Mouse (Mus musculus) T-helper 2 cell (primary cell): ENCODE measurements around the gene Ndc1.
"Not testable (repeated sequence)": the region's sequence is repeated elsewhere in the genome, so short reads cannot be mapped to it uniquely, and the experiment has no call there.

Experiments used
- in situ Hi-C: fragments of 300-600 bp; cut with MboI, MseI; formaldehyde crosslinking; loops from one replicate; pipeline ENCODE4 v1.15.1; 2025; ENCODE audit warnings: high pct_unique_total_duplicates

The Ndc1 gene

DNA sequence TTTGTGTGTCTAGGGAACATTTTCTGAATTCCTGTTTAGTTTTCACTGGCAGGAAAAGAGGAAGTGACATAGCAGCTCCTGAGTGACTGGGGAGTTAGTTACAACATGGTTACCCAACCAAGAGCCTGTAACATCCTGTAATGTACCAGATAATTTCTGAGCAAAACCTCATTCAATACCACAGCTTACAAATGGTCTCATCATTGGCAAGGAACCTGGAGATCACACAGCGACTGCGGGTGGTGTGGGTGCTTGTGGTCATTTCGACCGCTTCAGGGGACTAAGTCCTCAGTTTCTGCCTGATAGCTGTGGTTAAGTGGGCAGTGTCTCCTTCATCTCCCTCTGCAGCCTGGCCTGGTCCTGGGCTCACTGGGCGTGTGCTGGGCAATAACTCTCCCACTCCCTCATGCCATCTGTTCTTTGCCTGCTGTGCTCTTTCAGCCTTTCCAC lies 3.4 kb upstream of the Ndc1 start:
- in situ Hi-C loops = no loop called here

DNA sequence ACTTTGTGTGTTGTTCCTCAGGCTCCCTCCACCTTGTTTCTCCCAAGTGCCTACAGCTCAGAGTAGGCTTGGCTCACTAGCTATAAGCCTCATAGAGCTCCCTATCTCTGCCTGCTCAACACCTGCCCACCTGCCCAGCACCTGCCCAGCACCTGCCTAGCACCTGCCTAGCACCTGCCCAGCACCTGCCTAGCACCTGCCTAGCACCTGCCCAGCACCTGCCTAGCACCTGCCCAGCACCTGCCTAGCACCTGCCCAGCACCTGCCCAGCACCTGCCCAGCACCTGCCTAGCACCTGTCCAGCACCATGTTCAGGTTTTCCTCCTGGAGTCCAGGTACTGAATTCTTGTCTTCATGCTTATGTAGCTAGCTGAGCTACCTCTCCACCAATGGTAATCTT lies 1.2 kb upstream of the Ndc1 start:
- in situ Hi-C loops = not testable (repeated sequence)

DNA sequence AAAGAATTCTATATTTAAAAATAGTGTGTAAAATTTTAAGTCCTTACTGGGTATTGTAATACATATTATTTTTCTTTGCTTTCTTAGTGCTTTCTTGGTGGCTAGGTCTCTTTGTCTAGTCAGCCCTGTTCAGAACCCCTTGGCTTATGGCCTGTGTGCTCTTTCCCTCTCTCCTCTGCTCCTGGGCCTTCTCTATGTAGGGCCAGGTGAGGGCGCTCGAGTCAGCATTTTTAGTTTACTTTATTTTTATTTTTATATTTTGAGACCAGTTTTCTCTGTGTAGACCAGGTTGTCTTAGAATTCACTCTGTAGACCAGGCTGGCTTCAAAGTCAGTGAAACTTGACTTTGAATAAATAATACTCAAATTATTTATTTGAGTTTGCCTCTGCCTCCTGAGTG lies 4.7 kb downstream of the Ndc1 start:
- in situ Hi-C loops = no loop called here

DNA sequence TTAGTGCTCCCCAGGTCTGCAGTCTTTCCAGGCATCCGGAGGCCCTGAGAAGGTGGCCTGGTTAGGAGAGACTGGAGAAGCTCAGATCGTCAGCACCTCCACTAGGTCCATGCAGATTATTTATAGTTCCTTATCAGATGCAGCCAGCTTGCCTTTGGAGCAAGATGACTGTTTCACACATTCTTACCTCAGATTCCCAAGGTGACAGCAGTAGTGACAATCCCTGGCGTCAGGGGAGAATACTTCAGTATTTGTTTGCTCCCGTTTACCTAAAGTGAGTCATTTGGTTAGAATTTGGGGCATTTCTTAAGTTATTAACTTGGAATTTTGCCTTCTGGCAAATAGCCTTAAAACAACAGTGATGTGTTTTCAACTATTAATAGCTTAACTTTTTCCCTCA lies 7.1 kb downstream of the Ndc1 start:
- in situ Hi-C loops = loop anchor here (25.0 kb wide), 1 partner anchor 987 kb away; no protein-coding TSS in a partner anchor

DNA sequence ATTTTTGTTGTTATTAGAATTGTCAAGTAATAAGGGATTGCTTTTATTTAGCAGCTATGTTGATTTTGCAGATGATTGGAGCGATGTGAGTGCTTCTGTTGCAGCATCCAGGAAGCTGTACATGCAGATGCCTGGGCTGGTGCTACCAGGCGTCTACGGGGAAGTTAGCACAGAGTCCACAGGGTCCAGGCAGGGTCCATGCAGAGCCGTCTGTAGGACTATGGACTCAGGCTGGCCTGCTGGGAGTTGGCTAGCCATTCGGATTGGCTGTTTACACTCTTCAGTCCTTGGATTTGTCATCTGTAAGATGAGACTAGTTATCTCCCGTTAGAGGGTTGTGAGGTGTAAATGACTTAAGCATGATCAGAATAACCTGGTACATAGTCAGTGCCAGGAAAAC lies 11.4 kb downstream of the Ndc1 start:
- in situ Hi-C loops = loop anchor here (25.0 kb wide), 1 partner anchor 992 kb away; no protein-coding TSS in a partner anchor

DNA sequence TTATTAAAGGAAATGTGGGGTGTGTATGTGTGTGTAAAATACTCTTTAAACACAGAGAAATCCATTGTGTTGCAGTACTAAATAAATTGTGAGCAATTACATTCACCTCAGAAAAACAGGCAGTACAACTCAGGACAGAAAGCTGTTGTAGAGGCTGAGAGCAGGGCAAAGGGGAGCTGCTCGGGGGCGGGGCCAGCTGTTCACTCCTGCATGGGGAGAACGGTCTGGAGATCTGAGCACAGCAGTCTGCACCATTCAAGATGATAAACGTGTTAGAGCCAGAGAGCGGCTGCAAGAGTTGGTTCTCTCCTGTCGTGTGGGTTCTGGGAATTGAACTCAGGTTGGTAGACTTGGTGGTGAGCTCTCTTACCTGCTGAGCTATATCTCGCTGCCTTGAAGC lies 13.3 kb downstream of the Ndc1 start:
- in situ Hi-C loops = loop anchor here (10.0 to 25.0 kb wide), 2 partner anchors 994 to 1674 kb away; no protein-coding TSS in a partner anchor

DNA sequence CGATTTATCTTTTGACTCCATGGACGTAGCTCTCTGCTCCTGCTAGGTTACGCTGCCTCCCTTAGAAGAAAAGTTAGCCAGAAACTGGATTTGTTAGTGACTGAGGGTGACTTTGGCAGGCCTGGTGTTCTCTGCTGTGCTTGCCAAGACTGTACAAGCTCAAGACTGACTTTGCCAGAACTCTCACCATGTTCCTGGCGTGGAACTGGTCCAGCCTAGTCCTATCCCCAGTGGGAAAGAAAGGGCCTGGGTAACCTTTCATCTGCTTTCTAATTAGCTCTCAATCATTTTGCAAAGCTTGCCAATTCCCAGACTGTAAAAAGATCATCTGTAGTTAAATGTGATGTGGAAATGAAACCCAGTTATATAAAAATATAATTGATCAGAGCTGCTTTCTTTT lies 19.5 kb downstream of the Ndc1 start:
- in situ Hi-C loops = loop anchor here (10.0 to 25.0 kb wide), 2 partner anchors 1000 to 1668 kb away; no protein-coding TSS in a partner anchor

DNA sequence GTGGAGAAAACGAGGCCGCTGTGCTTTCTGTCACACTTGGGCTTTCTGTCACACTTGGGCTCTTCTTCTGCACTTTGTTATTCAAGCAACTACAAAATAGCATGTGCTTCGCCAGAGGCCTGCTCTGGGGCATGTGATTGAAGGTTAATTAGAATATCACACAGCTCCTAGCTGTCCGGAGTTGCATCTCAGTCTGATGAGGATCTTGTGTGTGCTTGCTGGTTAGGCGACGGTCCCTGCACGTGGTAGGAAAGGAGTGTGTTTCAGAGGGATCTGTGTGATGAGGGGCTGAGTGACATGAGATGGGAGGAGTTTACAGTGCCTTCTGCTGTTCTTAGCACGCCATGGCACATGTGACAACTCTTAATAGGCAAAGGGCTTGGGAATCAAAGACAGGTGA lies 19.9 kb downstream of the Ndc1 start:
- in situ Hi-C loops = loop anchor here (10.0 to 25.0 kb wide), 2 partner anchors 1000 to 1667 kb away; no protein-coding TSS in a partner anchor

DNA sequence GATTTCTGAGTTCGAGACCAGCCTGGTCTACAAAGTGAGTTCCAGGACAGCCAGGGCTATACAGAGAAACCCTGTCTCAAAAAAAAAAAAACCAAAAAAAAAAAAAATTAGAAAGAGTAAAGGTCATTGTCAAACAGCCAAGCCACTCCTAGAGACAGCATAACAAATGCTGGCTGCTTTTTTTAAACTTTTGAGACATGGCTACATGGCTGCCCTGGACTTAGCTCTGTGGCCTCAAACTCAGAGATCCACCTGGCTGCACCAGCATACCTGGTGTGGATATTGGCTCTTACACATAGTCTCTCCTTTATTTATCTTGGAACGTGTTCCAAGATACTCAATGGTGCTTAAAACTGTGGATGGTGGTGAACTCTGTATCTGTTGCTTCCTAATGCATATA lies 20.7 kb downstream of the Ndc1 start:
- in situ Hi-C loops = loop anchor here (10.0 to 25.0 kb wide), 2 partner anchors 1001 to 1667 kb away; no protein-coding TSS in a partner anchor

DNA sequence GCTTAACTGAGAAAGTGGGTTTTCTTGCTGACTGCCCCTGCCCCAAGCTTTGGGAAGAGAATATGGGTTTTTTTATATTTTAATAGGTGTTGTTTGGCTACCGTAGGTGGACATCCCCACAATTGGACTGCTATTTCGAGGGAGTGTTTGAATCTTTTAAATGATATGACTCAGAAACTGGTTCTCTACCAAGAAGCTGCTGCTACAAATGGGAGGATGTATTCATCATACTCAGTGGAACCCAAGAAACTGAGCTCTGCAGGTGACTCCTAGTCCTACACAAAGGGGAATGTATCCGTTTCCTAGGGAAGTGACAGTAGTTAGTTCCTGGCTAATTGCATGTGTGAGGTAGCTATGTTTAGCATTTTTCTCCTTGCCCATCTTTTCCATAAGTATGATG lies 21.8 kb downstream of the Ndc1 start:
- in situ Hi-C loops = loop anchor here (10.0 to 25.0 kb wide), 2 partner anchors 1002 to 1665 kb away; no protein-coding TSS in a partner anchor

DNA sequence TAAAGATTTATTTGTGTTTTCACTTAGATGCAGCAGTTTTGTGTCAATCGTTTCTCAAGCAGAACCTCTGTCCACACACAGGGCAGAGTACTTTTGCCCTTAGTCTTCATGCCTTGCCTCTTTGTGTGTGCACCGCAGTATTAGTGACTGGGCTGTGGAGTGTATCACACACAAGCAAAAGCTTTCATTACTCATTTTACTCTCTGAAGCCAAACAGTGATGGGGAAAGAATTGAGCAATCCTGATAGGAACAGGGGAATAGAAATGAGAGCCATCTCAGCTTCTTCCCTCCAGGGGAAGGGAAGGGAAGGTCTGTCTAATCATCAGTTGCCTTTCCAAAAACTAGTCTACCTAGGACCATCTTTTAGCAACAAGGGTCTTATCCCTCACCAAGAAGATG lies 26.2 kb downstream of the Ndc1 start:
- in situ Hi-C loops = loop anchor here (25.0 kb wide), 1 partner anchor 1006 kb away; no protein-coding TSS in a partner anchor

DNA sequence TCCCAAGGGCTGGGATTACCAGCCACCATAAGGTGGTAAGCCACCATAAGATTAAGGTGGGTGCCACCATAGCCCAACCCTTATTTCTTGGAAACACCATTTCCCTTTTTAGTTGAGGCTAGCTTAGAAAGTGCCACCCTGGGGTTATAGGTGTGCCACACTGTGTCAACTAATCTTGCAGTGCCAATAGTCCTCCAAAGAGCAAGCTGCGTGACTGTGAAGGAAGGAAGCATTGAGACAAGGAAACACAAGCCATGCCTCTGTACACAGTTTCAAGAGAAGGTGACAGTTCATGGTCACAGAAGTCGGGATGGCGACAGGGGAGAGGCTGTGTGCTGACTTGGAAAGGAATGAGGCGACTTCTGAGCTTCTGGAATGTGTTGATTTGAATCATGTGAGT lies 52.6 kb downstream of the Ndc1 start:
- in situ Hi-C loops = loop anchor here (10.0 kb wide), 1 partner anchor 235 kb away; no protein-coding TSS in a partner anchor

DNA sequence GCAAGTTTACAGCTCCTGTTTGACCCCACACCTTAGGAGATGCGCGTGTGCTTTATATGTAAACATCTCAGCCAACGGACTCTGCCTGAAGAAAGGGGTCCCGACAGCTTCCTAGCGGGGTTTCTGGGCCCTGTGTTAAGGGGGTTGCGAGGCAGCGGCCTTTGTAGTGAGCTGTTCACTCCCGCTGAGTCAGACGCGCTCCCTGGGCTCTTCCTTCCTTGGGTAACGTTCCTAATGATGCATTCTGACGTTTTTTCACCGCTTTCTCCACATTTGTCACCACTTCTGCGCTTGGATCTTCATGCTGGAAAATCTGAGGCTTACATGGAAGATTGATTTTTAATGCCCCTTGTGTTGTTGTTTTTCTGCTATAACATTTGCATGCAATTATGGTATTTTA lies 54.1 kb downstream of the Ndc1 start:
- in situ Hi-C loops = loop anchor here (10.0 kb wide), 1 partner anchor 233 kb away; no protein-coding TSS in a partner anchor

DNA sequence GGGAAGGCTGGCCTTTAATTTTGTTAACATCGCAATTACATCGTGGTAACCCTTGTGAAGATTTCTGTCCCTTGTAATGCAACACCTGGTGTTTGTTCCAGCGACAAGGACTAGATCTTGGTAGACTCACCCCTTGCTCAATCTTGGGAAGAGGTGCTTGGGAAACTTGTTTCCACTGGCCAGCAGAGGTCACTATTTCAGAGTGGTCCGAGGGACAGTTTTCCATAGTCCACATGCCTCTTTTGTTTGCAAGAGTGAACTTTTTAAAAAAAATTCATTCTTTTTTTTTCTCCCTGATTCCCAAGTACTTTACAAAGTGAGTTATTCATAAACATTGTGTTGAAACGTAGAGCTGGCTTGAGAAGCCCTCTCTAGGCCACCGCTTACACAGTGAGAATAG lies 54.6 kb downstream of the Ndc1 start:
- in situ Hi-C loops = loop anchor here (10.0 kb wide), 1 partner anchor 233 kb away; no protein-coding TSS in a partner anchor

DNA sequence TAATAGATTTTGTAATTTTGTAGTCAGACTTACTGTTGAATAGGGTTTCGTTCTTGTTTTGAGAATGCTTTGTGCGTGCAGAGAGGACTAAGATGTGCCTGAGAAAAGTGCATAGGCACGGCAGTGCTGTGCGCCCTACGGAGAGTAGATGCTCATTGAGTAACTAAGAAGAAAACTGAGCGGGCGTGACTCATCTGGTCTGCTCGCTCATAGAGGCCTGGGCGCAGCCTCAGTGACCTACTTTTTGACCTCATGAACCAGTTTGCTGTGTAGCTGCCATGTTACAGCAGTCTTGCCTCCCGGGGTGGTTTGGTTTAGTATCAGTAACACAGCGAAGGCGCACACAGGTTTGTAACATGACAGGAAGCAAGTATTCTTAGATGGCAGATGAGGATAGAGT lies 58.0 kb downstream of the Ndc1 start:
- in situ Hi-C loops = loop anchor here (10.0 kb wide), 1 partner anchor 229 kb away; no protein-coding TSS in a partner anchor

DNA sequence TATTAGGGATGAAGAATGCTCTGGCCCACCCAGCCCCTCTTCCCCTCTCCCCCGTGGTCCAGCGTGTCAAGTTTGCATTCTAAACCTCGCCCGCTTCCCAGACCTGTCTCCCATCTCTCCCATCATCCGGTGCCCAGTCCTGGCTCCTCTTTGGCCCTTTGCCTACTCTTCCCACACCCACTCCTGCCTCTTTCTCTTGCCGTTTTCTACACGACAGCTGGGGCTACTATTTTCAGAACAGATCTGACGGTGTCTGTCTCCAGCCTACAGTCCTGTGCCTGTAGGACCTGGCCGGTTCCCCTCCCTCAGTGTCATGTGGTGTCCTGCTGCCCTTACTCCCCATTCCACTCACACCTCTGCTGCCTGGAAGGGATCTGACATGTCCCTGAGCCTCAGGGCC lies 59.0 kb downstream of the Ndc1 start:
- in situ Hi-C loops = loop anchor here (10.0 kb wide), 1 partner anchor 228 kb away; no protein-coding TSS in a partner anchor

DNA sequence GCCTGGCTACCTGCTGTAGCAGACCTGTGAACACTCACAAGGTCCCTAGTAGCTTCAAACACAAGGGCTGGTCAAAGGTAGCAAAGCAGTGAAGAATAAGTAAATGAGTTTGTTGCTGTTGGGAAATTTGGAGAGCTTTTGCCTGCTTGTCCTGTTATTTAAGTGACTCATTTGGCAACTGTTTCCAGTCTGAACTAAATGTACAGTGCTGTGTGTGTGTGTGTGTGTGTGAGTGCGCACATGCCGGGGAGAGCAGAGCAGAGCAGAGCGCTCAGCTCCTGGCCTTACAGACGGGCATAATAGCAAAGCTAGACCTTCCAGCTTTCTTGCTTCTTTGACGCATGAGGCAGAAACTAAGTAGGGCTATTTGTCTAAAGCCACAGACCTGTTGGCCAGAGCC lies 65.1 kb downstream of the Ndc1 start:
- in situ Hi-C loops = no loop called here

DNA sequence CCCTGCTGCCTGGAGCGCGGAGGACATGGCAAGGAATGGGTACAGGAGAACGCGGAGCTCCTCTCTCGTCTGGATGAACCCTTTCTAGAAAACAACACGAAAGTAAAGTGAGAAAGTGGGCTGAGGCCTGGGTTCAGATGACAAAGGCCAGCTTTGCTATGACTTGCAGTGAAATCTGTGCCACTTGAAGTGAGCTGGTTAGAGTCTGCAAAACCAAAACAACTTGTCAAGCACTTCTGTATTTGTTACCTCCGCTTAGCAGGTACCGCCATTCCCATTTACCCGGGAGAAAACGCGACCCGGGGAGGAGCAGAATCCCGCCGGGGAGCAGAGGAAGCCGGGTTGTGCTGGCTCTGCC lies 66.4 kb downstream of the Ndc1 start:
- in situ Hi-C loops = no loop called here

DNA sequence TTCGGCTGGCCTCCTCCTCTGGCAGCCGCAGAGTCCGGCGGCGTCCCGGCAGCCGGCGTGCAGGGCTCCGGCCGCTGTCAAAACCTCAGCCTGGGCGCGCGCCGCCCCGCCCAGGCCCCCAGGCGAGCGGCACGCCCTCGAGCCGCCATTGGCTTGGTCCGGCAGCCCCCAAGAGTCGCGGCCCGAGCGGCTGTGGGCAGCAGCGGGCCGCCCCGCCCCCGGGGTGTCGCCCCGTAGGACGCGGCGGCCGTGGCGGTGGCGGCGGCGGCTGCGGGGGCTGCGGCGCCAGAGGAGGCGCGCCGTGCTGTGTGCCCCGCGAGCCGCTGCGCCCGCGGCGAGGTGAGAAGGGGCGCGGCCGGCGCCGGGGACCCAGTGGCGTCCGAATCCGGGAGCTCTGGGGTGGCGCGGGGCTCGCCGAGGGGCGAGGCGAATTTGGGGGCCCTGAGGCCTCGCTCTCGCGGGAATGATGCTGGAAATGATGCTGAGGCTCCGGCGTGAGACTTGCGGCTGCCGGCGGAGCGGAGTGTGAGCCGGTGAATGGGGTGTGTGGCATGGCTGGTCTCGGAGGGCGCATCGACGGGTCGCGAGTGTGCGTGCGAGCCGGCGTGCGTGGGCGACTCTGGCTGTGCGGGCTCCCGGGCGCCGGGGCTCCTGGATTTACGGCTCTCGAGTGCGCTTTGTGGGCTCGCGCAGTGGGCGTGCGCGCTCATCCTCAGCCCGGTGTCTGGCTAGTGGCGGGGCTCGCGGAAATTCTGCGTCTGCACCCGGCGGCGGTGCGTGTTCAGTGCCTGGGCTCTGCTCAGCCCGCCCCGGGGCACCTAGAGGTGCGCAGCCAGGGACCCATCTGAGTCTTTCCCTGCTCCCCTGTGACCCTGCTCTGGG lies 67.0 kb downstream of the Ndc1 start, which contains the start of gene Glis1:
Gene Glis1, plus strand, starts transcription at position 236 of the 882 bp plus-strand sequence.
- in situ Hi-C loops = no loop called here

DNA sequence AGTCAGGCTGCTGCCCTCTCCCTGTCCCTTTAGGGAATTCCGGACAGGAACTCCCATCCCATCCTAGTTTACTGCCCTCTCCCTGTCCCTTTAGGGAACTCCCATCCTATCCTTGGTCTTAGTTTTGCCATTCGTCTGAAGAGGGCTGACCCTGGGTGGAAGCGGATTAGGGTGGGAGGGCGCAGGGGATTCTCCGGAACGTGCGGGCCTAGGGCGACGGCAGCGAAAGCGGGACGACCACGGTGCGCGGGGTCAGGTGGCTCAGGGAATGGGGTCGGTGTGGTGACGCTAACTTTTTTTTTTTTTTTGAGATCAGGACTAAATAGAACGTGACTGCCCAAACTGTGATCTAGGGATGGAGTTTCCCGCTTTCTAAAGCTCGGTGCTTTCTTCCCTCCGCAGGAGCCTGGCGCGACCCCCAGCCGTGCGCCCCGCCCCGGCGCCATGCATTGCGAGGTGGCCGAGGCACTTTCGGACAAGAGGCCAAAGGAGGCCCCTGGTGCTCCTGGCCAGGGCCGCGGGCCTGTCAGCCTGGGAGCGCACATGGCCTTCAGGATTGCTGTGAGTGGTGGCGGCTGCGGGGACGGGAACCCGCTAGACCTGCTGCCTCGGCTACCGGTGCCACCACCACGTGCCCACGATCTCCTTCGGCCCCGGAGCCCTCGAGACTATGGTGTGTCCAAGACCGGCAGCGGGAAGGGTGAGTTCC lies 67.8 kb downstream of the Ndc1 start:
- in situ Hi-C loops = no loop called here

DNA sequence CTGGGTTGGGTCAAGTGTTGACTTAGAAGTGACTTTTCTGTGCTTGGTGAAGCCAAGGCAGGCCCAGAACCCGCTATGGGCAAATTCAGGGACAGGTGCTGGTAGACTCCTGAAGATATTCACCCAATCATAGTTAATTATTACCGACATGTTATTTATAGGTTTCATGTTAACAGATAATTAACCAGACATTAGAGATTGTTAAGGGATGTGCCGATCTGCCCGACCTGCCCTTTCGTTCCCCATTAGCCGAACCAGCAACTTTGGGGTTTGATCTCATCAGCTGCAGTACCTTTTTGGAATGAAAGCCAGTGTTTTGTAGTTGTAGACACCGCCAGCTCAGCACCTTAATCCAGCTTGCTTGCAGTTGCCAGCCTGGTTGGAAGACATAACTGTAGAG lies 68.9 kb downstream of the Ndc1 start:
- in situ Hi-C loops = no loop called here

DNA sequence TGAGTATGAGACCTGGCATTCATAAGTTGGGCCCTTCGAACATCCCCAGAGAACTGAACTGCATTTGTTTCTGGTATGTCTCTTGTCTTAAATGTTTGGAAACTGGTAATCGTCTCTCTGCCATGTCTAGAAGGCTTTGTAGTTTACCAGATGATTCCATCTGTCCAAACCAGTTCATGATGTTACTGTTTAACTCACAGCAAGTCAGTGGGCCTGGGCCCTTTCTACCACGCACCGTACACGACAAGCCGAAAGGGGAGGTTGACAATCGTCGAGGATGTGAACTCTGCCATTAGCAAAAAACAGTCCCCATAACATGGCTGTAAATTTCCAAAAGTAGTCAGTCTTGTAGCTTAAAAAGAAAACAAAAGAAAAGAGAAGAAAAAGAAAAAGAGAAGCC lies 71.2 kb downstream of the Ndc1 start:
- in situ Hi-C loops = no loop called here
